Mouse (Mus musculus) small intestine, adult 2 months (tissue): ENCODE data around the gene Tmem143. TPM values are rescaled to one million over a fixed set of nuclear protein-coding genes. Genes with fewer than 3 reads are reported as not detected.
"Not testable (repeated sequence)": the region's sequence is repeated elsewhere in the genome, so short reads cannot be mapped to it uniquely, and the experiment has no call there.

Experiments
- H3K27ac ChIP-seq: fragments of 200-500 bp; 2 replicates; pipeline ENCODE4 v1.5.1; 2012; ENCODE audit warnings: low read depth, low read length, control low read depth, inconsistent platforms; ENCODE audit not compliant: insufficient read depth
- H3K27me3 ChIP-seq: fragments of 200-500 bp; 2 replicates; pipeline ENCODE4 v1.6.1; 2012; ENCODE audit warnings: mild to moderate bottlenecking, moderate library complexity, low read length, inconsistent platforms; ENCODE audit not compliant: control insufficient read depth, insufficient read depth
- H3K36me3 ChIP-seq: fragments of 200-500 bp; 2 replicates; pipeline ENCODE4 v1.6.1; 2012; ENCODE audit warnings: mild to moderate bottlenecking, low read length, control low read depth, inconsistent platforms; ENCODE audit not compliant: control insufficient read depth, insufficient read depth
- H3K4me1 ChIP-seq: fragments of 200-500 bp; 2 replicates; pipeline ENCODE4 v1.6.1; 2012; ENCODE audit warnings: low read length, inconsistent platforms, mixed read lengths; ENCODE audit not compliant: control insufficient read depth, insufficient read depth, insufficient read length
- H3K4me3 ChIP-seq: fragments of 200-500 bp; 2 replicates; pipeline ENCODE4 v1.5.1; 2012; ENCODE audit warnings: low read depth, mild to moderate bottlenecking, control low read depth, inconsistent platforms, low read length, moderate library complexity
- CTCF ChIP-seq: fragments of 200-500 bp; IDR thresholded peaks from 2 replicates; pipeline ENCODE4 v1.5.1; 2012; ENCODE audit warnings: low read depth, mild to moderate bottlenecking, control low read depth, inconsistent platforms, low read length, moderate library complexity, mixed read lengths; ENCODE audit not compliant: insufficient replicate concordance, insufficient read length; ENCODE audit errors: extremely low read depth
- POLR2A ChIP-seq: fragments of 200-500 bp; IDR thresholded peaks from 2 replicates; pipeline ENCODE4 v1.6.1; 2012; ENCODE audit warnings: low read depth, mild to moderate bottlenecking, control low read depth, inconsistent platforms, low read length, moderate library complexity
- WGBS: fragments of 180-500 bp; shearing (Covaris S2); methylation state at CpG from one replicate; pipeline ENCODE4 v1.1.7; 2018; 5-methylcytosine and 5-hydroxymethylcytosine counted together
- polyA plus RNA-seq: library from polyadenylated mRNA; depleted of rRNA; stranded (reverse); fragments of >200 nt; gene quantifications from 2 replicates; pipeline ENCODE4 v1.2.3, GENCODE M21; 2012

Gene Tmem143
- polyA plus RNA-seq, 1 experiment: 46.4 TPM

GRCm38 (mm10) chr7:45892651-45893050 lies 4.1 kb upstream of the Tmem143 start:
- 75% methylated on average over 2 of the region's 2 CpGs for WGBS
- TF ChIP-seq POLR2A (no peak), CTCF (no peak)
- Histone ChIP-seq H3K36me3 (no peaks in the 10 kb centered on the region), H3K27me3 (no peaks in the 10 kb centered on the region), H3K4me3 (no peak overlapping the region), H3K27ac (no peak overlapping the region), H3K4me1 (peaks cover 3% of the 10 kb centered on the region)

DNA sequence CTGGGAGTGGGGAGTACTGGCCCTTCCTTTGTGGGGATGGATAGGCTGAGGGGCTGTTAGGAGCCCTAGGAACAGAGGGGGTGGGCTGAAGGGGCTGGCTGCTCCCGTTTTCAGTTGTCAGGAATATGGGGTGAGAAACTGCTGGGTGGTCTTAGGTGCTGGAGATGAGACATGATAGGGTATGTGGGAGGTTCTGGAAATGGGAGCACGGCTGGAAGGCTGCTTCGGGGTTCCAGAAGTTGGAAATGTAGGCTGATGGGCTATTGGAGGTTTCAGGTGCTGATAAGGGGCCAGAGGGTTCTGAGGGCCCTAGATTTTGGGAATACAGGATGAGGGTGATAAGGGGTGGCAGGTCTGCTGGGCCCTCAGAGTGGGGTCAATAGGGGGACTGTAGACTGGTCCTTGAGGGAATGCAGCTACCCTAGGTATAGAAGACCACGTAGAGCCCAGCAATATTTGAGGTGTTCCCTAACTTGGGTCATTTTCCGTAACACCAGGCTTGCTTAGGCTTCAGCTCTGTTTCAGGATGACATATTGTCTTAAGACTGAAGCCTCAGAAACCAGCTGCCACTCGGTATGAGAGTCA lies 717 bp upstream of the Tmem143 start:
- H3K27ac ChIP-seq: no peak overlapping the region
- 76% methylated on average over 6 of the region's 6 CpGs for WGBS
- no peak for TF ChIP-seq POLR2A
- no peak for TF ChIP-seq CTCF

GRCm38 (mm10) chr7:45897258-45897757 lies 567 bp downstream of the Tmem143 start:
- 1% methylated on average over 19 of the region's 19 CpGs for WGBS
- 0 out of 2 replicates have a peak, but pooled peaks have one; percentile 7 for TF ChIP-seq CTCF
- TF ChIP-seq POLR2A: no peak
- Histone ChIP-seq H3K4me1 (peaks cover 3% of the 10 kb centered on the region), H3K27ac (peak overlapping the region; percentile 88), H3K4me3 (peak overlapping the region; percentile 71), H3K36me3 (no peaks in the 10 kb centered on the region), H3K27me3 (no peaks in the 10 kb centered on the region)

More for the DNA sequence above, 717 bp upstream of the Tmem143 start:
- Histone ChIP-seq H3K36me3 (no peaks in the 10 kb centered on the region), H3K4me3 (no peak overlapping the region), H3K27me3 (no peaks in the 10 kb centered on the region), H3K4me1 (peaks cover 3% of the 10 kb centered on the region)

DNA sequence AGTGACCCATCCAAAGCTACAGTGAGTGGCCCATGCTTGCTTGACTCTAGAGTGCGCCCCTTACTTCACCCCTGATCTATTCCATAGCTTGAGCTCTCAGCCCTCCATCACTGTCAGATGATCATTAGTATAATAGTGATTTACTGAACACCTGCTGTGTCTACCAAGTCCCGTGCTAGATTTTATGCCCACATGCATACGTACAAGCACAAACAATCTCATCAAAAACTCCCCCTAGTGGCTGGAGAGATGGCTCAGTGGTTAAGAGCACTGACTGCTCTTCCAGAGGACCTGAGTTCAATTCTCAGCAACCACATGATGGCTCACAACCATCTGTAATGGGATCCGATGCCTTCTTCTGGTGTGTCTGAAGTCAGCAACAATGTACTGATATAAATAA lies 1.4 kb downstream of the Tmem143 start:
- 38% methylated on average over 4 of the region's 4 CpGs for WGBS
- not testable (repeated sequence) for H3K4me3 ChIP-seq

GRCm38 (mm10) chr7:45901562-45901961 lies 4.8 kb downstream of the Tmem143 start:
- no peaks in the 10 kb centered on the region; the same call in 1 of the 2 replicates for H3K4me1 ChIP-seq
- 39% methylated on average over 5 of the region's 5 CpGs for WGBS
- no peaks in the 10 kb centered on the region for H3K36me3 ChIP-seq
- no peaks in the 10 kb centered on the region for H3K27me3 ChIP-seq
- H3K27ac ChIP-seq: no peak overlapping the region
- TF ChIP-seq CTCF (no peak), POLR2A (no peak)
- H3K4me3 ChIP-seq: no peak overlapping the region

More for the DNA sequence above, 1.4 kb downstream of the Tmem143 start:
- not testable (repeated sequence) for H3K27me3 ChIP-seq, H3K27ac ChIP-seq, H3K36me3 ChIP-seq, H3K4me1 ChIP-seq

- H3K4me1 ChIP-seq: no peaks in the 10 kb centered on the region; the same call in 1 of the 2 replicates
- TF ChIP-seq POLR2A (no peak), CTCF (no peak)
- H3K27me3 ChIP-seq: no peaks in the 10 kb centered on the region
- H3K4me3 ChIP-seq: no peak overlapping the region
- peaks cover 3% of the 10 kb centered on the region; the same call in 1 of the 2 replicates for H3K36me3 ChIP-seq
- H3K27ac ChIP-seq: no peak overlapping the region
- WGBS: 71% methylated on average over 12 of the region's 12 CpGs
Observed at GRCm38 (mm10) chr7:45902481-45903002, 5.8 kb downstream of the Tmem143 start.

- no peak overlapping the region for H3K27ac ChIP-seq
- 92% methylated on average over 9 of the region's 9 CpGs for WGBS
- peaks cover 19% of the 10 kb centered on the region for H3K36me3 ChIP-seq
- H3K4me1 ChIP-seq: peaks cover 5% of the 10 kb centered on the region; the same call in 1 of the 2 replicates
- TF ChIP-seq CTCF: no peak
- TF ChIP-seq POLR2A: no peak
- no peak overlapping the region for H3K4me3 ChIP-seq
- H3K27me3 ChIP-seq: no peaks in the 10 kb centered on the region
Observed at GRCm38 (mm10) chr7:45906622-45907021, 9.9 kb downstream of the Tmem143 start.
